Mouse (Mus musculus) gastrocnemius, postnatal 10 days (tissue): ENCODE results near the gene Vps45. TPM values are rescaled to one million over a fixed set of nuclear protein-coding genes. Genes with fewer than 3 reads are reported as not detected.

Experiments used
- DNase-seq: peaks from one replicate; pipeline ENCODE4 v3.0.0; 2021; ENCODE audit warnings: mixed read lengths
- total RNA-seq, 2 experiments: library from RNA; stranded (reverse); gene quantifications; 2 replicates each; pipeline ENCODE4 v1.2.3; 2021

Vps45 gene
- total RNA-seq, 2 experiments from 2014 or later = 25.4 to 27.3 TPM

DNA sequence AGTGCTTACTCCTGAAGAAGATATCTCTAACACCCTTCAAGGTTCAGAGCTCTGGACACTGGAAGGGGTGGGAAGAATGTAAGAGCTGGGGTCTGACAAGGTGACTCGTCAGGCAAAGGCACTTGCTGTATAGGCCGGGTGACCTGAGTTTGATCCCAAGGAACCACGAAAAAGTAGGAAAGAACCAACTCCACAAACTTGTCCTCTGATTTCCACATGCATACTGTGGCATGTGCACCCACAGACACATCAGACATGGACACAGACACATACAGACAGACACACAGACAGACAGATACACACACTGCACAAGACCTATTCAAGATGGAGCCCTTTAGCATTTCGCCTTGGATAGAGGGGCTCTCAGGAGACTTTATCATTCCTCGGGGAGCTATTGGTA is 20.1 kb downstream of the Vps45 start:
- no peak for DNase-seq

DNA sequence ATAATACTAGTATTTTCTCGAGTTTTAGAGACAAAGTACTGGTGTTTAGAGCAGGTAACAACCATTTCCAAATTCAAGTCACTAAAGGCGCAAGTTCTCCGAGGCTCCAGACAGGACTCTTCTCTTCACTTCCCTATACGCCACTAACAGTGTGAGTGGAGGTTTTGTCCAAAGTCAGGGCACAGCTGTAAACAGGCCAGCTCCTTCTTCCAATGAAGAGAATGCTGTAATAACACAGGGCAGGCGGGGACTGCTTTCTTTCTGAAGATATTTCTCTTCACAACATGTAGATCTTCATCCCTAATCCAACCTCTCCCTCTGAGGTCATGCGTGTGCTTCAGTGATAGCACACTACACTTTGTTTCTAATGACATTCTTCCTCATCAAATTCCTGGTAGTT is 21.5 kb downstream of the Vps45 start:
- no peak for DNase-seq

DNA sequence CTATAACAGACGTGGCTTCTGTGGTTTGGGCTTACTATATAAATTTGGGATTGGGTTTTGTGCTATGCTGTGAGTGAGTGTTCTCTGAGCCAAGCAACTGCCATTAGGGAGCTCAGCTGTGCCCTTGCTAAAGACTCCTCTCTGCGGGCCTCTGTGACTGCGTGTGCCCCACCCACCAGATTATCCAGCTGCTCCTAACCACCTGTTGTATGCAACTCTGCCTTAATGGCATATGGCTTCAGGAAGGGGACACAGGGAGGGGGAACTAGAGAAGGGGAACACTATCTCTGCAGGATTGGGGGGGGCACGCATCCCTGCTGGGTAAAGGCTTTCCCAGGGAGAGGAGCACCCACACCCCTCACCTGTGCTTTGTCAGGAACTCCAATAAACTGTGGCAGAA is 25.2 kb downstream of the Vps45 start:
- no peak for DNase-seq

DNA sequence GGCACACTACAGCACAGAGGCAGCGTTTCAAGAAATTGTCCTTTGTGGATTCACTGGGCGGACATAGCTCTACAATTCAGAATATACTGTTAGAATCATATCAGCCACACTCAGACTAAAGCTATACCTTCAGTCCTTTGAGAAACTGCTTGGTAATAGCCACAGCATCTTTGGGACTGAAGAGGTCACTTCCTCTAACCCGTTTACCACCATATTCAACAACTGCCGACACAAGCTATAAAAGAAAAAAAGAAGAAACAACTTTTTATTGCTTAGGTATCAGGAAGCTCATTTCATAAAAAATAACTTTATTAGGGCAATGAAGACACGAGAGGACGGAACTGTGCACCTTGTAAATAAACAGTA is 25.6 kb downstream of the Vps45 start:
- no peak for DNase-seq

DNA sequence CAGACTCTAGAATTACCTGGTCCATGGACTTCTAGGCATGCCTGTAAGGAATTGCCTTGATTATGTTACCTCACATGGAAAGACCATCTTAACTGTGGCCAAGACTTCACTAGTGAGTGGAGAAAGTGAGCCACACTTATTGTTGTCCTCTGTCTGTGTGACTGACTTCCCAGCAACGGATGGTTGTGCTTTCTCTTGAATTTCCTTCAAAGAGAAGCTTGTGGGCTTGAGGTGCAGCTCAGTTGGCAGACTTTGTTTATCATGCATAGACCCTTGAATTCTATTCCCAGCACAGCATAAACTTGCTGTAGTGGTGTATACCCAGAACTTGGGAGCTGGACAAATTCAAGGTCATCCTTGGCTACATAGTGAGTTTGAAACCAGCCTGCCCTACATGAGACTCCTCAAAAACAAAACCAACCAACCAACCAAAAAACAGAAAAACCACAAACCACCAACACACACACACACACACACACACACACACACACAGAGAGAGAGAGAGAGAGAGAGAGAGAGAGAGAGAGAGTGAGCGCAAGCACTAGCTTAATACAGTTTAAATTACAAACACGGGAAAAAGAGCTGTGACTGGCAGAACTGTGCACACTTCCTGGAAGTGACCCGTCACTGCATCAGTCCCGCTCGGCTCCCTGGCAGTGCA is 26.1 kb downstream of the Vps45 start:
- no peak for DNase-seq

DNA sequence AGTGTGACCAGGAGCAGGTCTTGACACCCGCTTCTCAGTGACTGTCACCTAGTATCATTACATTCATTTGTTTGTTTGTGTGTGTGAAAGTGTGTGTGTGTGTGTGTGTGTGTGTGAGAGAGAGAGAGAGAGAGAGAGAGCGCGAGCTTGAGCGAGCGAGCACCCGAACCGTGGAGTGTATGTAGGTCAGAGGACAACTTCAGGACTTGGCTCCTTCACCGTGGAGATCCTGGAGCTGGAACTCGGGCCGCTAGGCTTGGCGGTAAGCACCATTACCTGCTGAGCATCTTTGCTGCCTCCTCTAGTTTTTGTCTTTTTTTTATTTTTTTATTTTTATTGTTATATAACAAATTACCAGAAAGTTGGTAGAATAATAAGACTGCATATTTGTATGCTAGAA is 28.5 kb downstream of the Vps45 start:
- DNase-seq = no peak

DNA sequence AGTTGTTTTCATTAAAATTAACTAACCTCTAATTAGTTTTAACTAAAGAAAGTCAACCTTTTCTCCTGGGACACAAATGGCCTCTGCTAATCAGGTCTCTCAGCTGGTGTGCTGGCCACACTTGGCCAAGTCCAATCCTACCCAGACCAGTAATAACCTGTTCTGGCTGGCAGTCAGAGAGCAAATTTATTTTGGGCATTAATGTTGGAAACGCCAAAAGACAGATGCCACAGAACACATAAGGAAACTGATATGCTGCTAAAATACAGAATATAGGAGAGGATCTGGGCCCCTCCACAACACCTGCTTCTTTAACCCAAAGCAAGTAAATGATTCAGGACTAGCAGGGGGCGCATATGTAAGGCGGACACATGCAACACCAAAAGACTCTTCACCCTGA is 28.9 kb downstream of the Vps45 start:
- no peak for DNase-seq

DNA sequence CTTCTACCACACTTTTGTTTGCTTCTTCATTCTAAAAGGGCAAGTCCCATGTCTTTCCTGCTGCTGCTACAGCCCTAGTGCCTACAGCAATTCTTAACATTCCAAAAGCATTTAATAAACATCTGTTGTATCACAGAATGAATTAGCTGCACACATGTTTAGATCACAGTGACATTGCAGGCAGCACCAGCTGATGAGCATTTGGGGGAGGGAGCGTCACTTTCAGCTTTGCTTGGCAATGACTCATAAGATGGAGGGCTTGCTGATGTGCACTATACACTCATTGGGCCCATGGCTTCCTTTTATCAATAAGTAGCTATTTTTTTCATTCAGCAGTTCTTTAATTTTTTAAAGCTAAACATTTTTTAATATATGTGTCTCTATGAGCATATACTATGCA is 30.4 kb downstream of the Vps45 start:
- no peak for DNase-seq

DNA sequence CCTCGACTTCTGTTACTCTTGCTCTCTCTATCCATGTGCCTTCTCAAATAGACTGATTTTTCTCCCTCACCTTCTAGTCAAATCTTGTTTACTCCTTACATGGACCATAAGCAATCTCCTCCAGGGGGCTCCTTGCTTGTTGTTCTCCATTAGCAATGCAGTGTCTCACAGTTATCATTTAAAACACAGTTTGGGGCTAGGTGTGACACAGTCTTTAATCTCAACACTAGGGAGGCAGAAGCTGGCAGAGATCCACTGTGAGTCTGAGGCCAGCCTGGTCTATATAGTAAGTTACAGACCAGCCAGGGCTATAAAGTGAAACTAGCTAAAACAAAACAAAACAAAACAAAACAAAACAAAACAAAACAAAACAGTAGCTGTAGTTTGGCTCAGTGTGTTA is 31.1 kb downstream of the Vps45 start:
- DNase-seq = no peak

DNA sequence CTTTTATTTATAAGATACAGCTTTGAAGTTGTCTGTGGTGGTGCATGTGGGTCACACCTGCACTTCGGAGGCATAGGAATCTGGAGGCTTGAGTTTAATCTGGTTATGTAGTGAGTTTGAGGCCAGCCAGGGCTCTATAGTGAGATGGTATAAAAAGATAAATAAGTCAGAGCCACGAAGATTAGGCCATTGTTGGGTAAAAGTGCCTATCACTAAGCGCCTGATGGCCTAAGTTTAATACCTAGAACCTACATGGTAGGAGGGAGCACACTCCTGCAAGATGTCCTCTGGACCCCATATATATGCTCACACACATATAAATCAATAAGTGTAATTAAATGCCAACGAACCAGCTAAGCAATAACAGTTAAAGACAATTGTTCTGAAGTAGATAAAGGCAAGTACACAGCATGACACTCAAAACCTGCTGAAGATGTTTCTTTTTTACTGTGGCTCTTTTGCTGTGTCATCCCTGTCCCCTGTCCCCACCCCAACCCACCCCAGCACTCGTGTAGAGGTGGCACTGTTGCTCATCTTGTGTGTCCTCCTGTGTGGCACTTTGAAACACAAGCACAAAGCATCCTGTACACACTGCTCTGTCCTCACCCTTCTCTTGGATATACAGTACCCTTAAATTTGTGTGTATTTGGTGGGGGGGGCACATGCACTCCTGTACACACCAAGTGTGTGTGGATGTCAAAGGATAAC is 36.7 kb downstream of the Vps45 start:
- no peak for DNase-seq

DNA sequence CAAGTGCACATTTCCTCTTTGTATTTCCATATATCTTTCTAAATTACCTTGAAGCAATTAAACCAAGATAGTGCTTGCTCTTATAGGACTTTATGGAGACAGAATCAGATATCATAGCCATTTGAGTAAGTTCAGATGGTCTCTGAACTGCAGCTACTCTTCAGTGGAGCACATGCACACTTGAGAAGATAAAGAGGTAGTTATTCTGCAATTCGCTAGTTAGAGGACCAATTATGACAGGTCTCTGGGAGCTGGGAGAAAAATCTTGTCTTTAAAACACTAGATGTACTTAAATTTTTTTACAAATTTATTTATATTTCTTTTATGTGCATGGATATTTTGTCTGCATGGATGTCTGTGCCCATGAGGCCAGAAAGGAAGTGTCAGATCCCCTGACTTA is 37.5 kb downstream of the Vps45 start:
- no peak for DNase-seq

DNA sequence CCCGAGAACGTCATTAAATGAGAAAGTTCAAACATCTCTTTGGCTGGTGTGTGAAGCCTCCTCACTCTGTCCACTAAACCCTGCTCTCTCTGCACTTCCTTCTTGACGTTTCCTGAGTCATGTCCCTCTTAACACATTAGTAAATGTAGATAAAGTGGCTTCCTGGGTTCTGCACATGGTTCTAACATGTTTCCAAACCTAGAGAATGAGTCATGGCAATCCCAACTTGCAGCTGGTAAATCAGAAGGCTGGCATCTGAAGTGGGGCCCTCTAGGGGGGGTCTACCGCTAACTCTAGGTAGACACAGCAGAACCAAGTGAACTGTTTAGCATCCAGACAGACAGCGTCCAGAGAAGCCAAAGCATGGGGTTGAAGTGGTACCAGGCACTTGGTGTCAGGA is 40.8 kb downstream of the Vps45 start:
- DNase-seq = no peak

DNA sequence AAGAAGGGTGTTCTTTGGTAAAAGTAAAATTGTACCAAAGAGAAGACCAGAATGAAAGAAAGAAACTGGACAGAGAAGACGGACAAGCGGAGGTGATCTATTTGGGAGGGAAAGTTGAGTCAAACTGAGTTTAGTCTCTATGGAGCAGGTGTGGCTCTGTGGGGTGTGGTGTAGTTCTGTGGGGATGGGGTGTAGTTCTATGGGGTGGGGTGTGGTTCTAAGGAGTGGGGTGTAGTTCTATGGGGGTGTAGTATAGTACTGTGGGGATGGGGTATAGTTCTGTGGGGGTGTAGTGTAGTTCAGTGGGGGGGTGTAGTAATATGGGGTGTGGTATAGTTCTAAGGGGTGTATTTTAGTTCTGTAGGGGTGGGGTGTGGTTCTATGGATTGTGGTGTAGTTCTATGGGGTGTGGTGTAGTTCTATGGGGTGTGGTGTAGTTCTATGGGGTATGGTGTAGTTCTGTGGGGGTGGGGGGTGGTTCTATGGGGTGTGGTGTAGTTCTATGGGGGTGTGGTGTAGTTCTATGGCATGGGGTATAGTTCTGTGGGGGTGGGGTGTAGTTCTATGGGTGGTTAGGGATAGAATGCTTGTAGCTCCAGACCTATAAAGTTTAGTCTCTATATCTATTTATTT is 41.9 kb downstream of the Vps45 start:
- no peak for DNase-seq

DNA sequence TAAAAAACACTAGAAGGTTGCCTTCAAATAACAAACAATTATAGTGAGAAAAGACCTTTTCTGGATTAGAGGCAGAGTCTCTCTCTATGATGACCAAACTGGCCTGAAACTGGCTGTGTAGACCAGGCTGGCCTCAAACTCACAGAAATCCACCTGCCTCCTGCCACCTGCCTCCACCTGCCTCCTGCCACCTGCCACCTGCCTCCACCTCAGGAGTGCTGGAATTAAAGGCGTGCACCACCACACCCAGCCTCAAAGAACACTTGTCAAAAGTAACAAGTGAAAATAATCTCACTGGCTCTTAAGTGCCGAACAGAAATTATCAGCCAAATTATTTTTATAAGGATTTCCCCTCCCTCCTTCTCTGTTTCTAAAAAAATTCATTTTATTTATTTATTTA is 42.6 kb downstream of the Vps45 start:
- DNase-seq = no peak

DNA sequence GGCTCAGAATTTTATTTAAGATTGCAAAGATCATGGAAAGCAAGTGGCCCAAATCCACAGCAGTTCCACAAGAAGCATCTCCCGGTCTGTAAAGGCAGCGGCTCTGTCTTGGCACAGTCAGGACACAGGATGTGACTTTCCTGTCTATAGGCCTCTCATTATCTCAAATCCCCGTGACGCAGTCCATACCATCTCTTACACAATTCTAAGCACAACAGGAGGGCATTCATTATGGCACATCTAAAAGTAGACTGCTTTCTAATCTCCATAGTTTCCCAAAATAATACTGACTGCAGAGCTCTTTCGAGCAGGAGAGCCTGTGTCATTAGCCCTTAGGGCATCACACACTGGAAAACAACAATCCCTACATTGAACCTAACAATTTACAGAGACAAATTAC is 45.5 kb downstream of the Vps45 start:
- no peak for DNase-seq

DNA sequence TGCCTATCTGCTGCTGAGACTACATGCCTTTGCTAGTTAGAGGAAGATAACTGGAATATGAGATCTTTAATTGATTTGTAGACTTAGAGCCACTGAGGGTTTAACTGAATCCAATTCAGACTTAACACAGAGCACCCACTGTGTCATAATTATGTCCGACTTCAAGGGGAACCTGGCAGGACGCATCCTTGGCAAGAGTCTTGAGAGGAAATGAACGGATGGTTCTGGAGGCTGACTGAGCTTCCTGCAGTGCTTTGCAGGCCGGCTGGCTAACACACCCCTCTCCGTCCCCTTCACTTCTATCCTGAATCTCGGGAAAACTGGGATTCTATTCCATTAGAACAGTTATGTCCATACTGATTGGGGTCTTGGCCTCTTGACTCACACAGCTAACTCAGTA is 49.8 kb downstream of the Vps45 start:
- no peak for DNase-seq

DNA sequence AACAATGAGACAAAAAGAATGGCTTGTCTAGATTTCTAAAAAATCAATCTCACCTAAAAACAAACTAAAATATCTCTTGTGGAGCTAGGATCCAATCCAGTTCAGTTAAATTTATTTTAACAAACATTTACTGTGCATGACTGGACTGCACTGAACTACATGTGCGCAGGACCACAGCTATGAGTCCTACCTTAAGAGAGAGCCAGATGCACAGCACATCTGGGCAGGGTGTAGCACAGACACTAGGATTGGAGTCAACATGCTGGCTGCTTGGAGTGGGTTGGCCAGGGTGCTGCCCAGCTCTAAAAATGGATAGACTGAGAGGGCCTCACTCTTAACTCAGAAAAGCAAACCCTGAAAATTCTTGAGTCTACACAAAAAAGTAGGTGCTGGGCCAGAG is 56.7 kb downstream of the Vps45 start:
- DNase-seq = no peak

DNA sequence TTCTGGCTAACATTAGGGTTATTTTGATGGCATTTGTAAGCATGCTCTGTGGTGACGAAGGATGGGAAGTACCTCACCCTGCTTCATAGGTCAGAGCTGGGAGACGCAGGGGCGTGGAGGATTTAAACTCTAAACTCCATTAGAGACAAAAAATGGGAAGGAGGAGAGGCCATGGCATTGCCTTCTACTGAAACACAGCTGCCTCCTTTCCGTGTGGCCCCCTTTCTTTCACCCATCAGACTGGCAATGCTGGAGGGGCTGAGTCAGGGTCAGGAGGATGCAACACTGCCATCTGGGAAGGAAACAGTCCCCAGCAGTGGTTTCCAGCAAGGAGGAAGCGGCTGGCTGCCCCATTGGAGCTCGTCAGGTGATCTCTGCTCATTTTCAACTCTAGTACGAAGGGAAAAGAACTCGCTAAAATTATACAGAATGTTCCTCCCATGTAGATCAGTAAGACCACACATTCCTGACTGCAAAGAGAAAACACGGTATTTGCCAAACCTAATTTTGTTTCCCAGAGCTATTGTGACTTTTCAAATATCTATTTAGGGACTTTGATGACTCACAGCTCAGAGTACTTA is 57.3 kb downstream of the Vps45 start:
- DNase-seq = no peak

DNA sequence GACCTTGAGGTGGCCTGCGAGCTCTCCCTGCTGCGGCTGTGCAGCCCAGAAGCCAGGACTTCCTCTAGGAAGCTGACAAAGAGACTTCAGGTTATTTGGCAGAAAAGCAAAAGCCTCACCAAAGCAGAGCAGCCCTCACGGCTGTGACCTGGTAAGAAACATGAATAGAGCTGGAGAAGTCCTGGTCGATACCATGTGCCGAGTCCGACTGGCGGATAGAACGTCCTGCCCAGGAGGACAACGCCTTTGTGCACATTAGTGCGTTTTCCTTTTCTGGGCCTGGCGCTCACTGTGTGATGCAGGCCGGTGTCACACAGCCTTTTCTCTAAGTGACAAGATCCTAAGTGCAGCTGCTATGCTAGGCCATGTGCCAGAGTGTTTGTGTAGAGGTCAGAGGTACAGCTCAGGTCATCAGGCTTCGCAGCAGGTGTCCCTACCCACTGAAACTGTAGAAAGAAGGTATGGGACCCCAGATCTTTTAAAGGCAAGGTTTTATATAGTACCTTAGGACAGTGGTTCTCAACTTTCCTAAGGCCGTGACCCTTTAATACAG is 58.1 kb downstream of the Vps45 start:
- DNase-seq = no peak

DNA sequence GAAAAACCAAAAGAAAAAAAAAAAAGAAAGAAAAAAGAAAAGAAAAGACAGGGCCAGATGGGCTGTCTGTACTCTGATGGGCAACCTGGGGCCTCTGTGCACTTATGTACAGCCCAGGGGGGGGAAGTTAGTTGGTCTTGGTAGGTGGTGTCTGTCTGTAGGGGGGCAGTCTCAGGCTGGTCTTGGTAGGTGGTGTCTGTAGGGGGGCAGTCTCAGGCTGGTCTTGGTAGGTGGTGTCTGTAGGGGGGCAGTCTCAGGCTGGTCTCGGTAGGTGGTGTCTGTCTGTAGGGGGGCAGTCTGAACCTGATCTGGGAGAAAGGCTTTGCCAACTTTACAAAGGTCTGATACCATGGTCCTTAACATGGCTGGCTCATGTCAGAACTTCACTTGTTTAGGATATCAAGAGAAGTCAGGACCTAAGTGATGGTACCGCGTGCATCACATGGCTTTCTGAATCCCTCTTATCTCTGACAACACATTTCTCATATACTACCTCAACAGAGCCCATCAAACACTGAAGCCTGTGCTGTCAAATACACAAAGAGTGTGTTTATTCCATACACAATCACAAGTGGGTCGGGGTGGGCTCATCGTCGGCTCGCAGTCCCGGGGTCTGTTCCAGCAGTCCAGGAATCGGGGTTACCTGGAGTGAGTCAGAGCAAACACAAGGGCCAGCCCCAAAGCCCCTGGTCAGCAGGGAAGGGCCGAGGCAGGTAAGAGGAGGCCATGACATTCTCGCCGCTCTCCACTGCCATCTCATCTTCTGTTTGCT is 58.8 kb downstream of the Vps45 start:
- DNase-seq = no peak

DNA sequence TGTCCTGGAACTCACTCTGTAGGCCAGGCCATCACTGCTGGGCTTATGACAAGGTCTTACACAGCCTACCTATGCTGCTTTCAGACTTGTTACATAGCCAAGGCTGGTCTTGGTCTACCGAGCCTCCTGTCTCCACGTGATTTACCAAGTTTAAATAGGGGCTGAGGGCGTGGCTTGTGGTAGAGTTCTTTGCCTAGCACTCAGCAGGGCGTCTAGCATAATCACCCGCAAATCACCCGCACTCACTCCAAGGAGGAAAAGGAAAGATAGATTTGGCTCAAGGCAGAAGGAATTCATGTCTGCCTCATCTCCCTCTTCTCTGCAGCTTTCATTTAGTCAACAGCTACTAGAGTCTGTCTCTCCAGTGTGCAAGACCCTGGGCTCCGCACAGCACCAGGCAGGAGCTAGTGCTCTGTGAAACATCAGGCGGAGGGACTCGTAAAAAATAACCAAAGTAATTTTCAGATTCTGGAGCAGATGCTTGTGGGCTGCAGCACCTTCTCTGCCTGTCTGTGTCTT is 61.0 kb downstream of the Vps45 start:
- no peak for DNase-seq

DNA sequence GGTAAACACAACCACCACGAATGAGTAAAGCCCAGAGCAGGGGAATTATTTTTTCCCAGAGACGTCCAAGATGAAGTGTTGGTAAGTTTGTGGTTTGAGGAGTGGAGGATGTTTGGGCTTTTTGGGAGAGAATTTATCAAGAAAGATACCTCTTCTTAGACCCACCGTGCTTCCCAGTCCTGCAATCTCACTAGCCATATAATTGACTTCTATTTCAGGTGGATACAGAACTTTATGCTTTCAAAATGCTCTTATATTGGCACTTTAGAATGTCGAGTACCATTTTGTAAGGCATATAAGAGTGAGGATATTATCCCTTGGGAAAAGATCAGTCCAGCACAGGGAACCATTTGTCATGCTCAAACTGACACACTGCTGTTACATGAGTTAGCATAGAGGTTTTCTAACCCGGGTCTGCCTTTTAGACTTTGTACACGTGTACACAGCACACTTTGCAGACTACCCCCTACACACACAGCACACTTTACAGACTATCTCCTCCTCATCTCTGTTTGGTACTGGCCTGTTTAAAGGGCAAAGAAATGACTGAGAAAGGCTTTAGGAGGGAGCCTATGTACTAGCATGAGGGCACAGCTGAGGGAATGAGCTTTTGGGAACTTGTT is 61.7 kb downstream of the Vps45 start:
- DNase-seq = no peak
